Mouse (Mus musculus) kidney, embryonic 16.5 days (tissue): ENCODE results near the gene 4930415O20Rik. TPM values are rescaled to one million over a fixed set of nuclear protein-coding genes. Genes with fewer than 3 reads are reported as not detected.

Experiments
- ATAC-seq: fragments of 200-750 bp; cut with Nextera tagmentation; 2 replicates; pipeline ENCODE4 v1.8.0; 2017; ENCODE audit warnings: moderate TSS enrichment; ENCODE audit not compliant: low FRiP score, low TSS enrichment
- H3K27ac ChIP-seq: fragments of 300-500 bp; sonication (generic); 2 replicates; pipeline ENCODE4 v1.5.1; 2014; ENCODE audit warnings: low read length
- H3K27me3 ChIP-seq: fragments of 300-500 bp; sonication (generic); 2 replicates; pipeline ENCODE4 v1.6.1; 2014; ENCODE audit warnings: low read length, control low read depth, mixed read lengths; ENCODE audit not compliant: insufficient read depth
- H3K36me3 ChIP-seq: fragments of 300-500 bp; sonication (generic); 2 replicates; pipeline ENCODE4 v1.6.1; 2014; ENCODE audit warnings: low read length, control low read depth, mixed read lengths; ENCODE audit not compliant: insufficient read depth
- H3K4me1 ChIP-seq: fragments of 300-500 bp; sonication (generic); 2 replicates; pipeline ENCODE4 v1.6.1; 2014; ENCODE audit warnings: low read length, control low read depth, mixed read lengths; ENCODE audit not compliant: insufficient read depth
- H3K4me2 ChIP-seq: fragments of 300-500 bp; sonication (generic); replicated peaks from 2 replicates; pipeline ENCODE4 v1.6.1; 2014; ENCODE audit warnings: low read depth, low read length
- H3K4me3 ChIP-seq: fragments of 300-500 bp; sonication (generic); 2 replicates; pipeline ENCODE4 v1.5.1; 2014; ENCODE audit warnings: mild to moderate bottlenecking, low read length
- H3K9ac ChIP-seq: fragments of 300-500 bp; sonication (generic); replicated peaks from 2 replicates; pipeline ENCODE4 v1.6.1; 2014; ENCODE audit warnings: low read length
- H3K9me3 ChIP-seq: fragments of 300-500 bp; sonication (generic); 2 replicates; pipeline ENCODE4 v1.6.1; 2016; ENCODE audit warnings: low read length, control low read depth
- WGBS: fragments of 180-500 bp; shearing (Covaris S2); extraction: QIAGEN DNeasy Blood & Tissue Kit; methylation state at CpG from one replicate; pipeline ENCODE4 v1.1.7; 2014; 5-methylcytosine and 5-hydroxymethylcytosine counted together
- polyA plus RNA-seq: library from polyadenylated mRNA; unstranded; fragments of >200 nt; fragmentation: Nextera tagmentation; extraction: Ambion mirVana; gene quantifications from 2 replicates; pipeline ENCODE4 v1.2.1, GENCODE M21; 2015

4930415O20Rik gene
- polyA plus RNA-seq, 1 experiment from 2014 or later = 0.41 TPM

GRCm38 (mm10) chr15:98622721-98623120 is 51.9 kb downstream of the 4930415O20Rik start:
- no peak overlapping the region for H3K9ac ChIP-seq
- no peak overlapping the region for H3K4me2 ChIP-seq
- WGBS = 23% methylated on average over 6 of the region's 6 CpGs
- no peaks in the 10 kb centered on the region for H3K36me3 ChIP-seq
- no peaks in the 10 kb centered on the region for H3K9me3 ChIP-seq
- H3K4me3 ChIP-seq = no peak overlapping the region
- no peak overlapping the region for H3K27ac ChIP-seq
- ATAC-seq = no peak
- H3K27me3 ChIP-seq = no peaks in the 10 kb centered on the region
- H3K4me1 ChIP-seq = peaks cover 9% of the 10 kb centered on the region

DNA sequence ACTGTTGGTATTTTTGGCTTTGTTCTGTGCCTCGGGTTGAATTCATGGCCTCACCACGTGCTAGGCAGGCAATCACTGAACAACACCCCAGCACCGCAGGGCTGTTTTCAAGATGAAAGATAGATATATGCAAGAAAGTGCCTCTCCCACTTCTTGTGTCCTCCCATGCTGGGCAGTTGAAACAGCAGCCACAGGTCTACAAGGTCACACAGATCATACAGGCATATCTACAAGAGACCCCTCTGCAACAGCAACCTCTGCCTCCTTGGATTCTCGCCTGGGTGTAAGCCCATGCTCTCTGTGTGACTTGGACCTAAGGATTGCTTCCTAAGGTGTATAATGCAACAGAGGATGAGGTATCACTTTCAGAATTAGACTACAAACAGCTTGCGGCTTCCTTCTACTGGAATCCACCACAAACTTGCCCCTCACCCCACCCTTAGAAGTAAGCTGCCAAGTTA is 52.6 kb downstream of the 4930415O20Rik start:
- Histone ChIP-seq H3K36me3 (no peaks in the 10 kb centered on the region), H3K27ac (no peak overlapping the region), H3K27me3 (no peaks in the 10 kb centered on the region), H3K9me3 (no peaks in the 10 kb centered on the region), H3K4me2 (no peak overlapping the region), H3K4me1 (peaks cover 13% of the 10 kb centered on the region), H3K4me3 (no peak overlapping the region), H3K9ac (no peak overlapping the region)
- 56% methylated on average over 5 of the region's 5 CpGs for WGBS
- no peak for ATAC-seq

GRCm38 (mm10) chr15:98626078-98626477 is 55.3 kb downstream of the 4930415O20Rik start:
- H3K9ac ChIP-seq = no peak overlapping the region
- no peak overlapping the region for H3K27ac ChIP-seq

DNA sequence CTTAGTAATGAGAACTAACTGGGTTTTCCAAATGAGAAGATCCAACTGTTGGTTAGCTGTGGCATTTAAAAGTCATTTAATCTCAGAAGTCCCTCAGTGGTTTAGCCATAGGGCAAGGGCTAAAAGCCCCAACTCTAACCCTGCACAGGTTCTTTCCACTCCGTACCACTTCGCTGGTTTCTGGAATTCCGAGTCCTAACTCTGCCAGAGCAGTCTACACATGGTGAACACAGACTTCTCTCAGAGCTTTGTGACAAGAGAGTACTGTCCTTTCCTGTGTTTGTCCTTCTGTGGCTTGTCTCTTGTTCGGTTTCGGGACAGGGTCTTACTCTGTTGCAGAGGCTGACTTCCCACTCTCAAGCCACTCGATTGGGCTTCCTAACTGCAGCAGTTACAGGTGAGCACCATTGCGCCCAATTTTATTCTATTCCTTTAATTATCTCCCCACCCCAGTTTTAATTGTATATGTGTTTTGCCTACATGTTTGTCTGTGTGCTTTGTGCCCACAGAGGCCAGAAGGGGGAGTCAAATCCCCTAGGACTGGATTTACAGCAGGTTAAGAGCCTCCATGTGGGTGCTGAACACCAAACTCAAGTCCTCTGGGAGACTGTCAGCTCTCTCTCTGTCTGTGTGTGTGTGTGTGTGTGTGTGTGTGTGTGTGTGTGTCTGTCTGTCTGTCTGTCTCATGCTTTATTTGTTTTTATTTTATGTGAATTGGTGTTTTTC is 55.8 kb downstream of the 4930415O20Rik start:
- Histone ChIP-seq H3K27me3 (peaks cover 17% of the 10 kb centered on the region), H3K4me3 (no peak overlapping the region), H3K27ac (no peak overlapping the region), H3K9ac (no peak overlapping the region), H3K4me2 (no peak overlapping the region), H3K36me3 (no peaks in the 10 kb centered on the region), H3K4me1 (peaks cover 43% of the 10 kb centered on the region), H3K9me3 (no peaks in the 10 kb centered on the region)
- ATAC-seq = no peak
- 50% methylated on average over 7 of the region's 7 CpGs for WGBS

More at GRCm38 (mm10) chr15:98626078-98626477, 55.3 kb downstream of the 4930415O20Rik start:
- Histone ChIP-seq H3K36me3 (no peaks in the 10 kb centered on the region), H3K27me3 (peaks cover 11% of the 10 kb centered on the region), H3K4me3 (no peak overlapping the region), H3K4me1 (peaks cover 38% of the 10 kb centered on the region), H3K9me3 (no peaks in the 10 kb centered on the region), H3K4me2 (no peak overlapping the region)
- no peak for ATAC-seq
- WGBS = 3% methylated on average over 8 of the region's 8 CpGs

- Histone ChIP-seq H3K36me3 (no peaks in the 10 kb centered on the region), H3K27me3 (peaks cover 25% of the 10 kb centered on the region), H3K9ac (peak overlapping the region; percentile 58), H3K27ac (peak overlapping the region; percentile 15; the same call in 1 of the 2 replicates), H3K4me1 (peaks cover 64% of the 10 kb centered on the region), H3K4me2 (peak overlapping the region; percentile 44), H3K4me3 (peak overlapping the region; percentile 17), H3K9me3 (no peaks in the 10 kb centered on the region)
- 6% methylated on average over 20 of the region's 20 CpGs for WGBS
- peak; percentile 5 for ATAC-seq
These were observed 57.9 kb downstream of the 4930415O20Rik start for GRCm38 (mm10) chr15:98628589-98629254.

DNA sequence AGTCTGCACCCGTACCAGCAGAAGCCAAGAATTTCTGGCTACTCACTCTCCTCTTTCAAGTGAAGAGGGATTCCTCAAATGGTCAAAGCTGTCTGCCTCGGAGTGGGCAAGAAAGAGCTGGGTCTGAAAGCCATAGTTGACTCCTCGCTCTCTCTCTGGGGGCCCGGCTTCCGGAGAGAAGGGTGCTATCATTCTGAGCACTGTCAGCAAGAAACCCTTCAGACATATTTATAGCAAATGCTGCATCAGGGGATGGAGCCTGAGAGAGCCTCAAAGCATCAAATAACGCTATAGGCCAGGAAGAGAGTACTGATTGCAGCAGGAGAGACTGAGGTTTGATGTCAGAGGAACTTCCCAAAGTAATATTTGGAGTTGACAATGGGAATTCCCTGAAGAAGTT is 58.7 kb downstream of the 4930415O20Rik start:
- 34% methylated on average over 6 of the region's 6 CpGs for WGBS
- no peak overlapping the region for H3K4me2 ChIP-seq

GRCm38 (mm10) chr15:98630540-98630939 is 59.7 kb downstream of the 4930415O20Rik start, which contains the start of gene Cacnb3:
TSS of gene Cacnb3 (plus strand) at chr15:98630840.
- peaks cover 72% of the 10 kb centered on the region for H3K4me1 ChIP-seq

More for the DNA sequence above, 58.7 kb downstream of the 4930415O20Rik start:
- Histone ChIP-seq H3K9ac (no peak overlapping the region), H3K27me3 (peaks cover 25% of the 10 kb centered on the region), H3K36me3 (no peaks in the 10 kb centered on the region), H3K27ac (no peak overlapping the region), H3K4me1 (peaks cover 67% of the 10 kb centered on the region), H3K9me3 (no peaks in the 10 kb centered on the region), H3K4me3 (no peak overlapping the region)
- ATAC-seq = no peak

DNA sequence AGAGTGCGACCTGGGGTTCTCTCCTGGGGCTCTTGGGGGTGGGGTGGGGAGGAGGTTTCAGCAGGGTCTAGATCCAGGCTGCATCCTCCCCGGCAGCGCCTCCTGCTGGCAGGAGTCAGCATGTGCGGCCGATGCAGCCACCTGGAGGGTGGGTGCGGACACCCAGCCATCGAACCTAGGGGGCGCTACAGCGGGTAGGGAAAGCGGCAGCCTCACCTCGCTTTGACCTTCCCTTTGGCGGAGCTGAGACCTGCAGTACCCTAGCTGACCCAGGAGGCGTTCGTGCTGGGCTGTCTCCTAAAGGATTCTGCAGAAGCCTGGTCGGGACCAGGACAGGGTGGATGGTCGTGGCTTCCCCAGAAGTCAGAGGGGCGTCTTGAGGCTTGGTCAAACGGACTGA is 60.7 kb downstream of the 4930415O20Rik start:
- Histone ChIP-seq H3K27ac (no peak overlapping the region), H3K4me3 (peak overlapping the region; percentile 86), H3K4me1 (peaks cover 75% of the 10 kb centered on the region), H3K9ac (peak overlapping the region; percentile 66), H3K36me3 (no peaks in the 10 kb centered on the region), H3K27me3 (peaks cover 25% of the 10 kb centered on the region), H3K4me2 (peak overlapping the region; percentile 99), H3K9me3 (no peaks in the 10 kb centered on the region)
- 0% methylated on average over 18 of the region's 18 CpGs for WGBS
- peak; percentile 8; the same call in 1 of the 2 replicates for ATAC-seq

More at GRCm38 (mm10) chr15:98630540-98630939, 59.7 kb downstream of the 4930415O20Rik start, which contains the start of gene Cacnb3:
- H3K27ac ChIP-seq = no peak within 1 kb of the TSS
- H3K4me3 ChIP-seq = peak within 1 kb of the TSS; percentile 86
- H3K27me3 ChIP-seq = peaks cover 25% of the 10 kb centered on the region
- no peak for ATAC-seq
- peak within 1 kb of the TSS; percentile 66 for H3K9ac ChIP-seq
- no peaks in the 10 kb centered on the region for H3K36me3 ChIP-seq
- peak within 1 kb of the TSS; percentile 99 for H3K4me2 ChIP-seq
- WGBS = 35% methylated on average over 3 of the region's 4 CpGs
- no peaks in the 10 kb centered on the region for H3K9me3 ChIP-seq

DNA sequence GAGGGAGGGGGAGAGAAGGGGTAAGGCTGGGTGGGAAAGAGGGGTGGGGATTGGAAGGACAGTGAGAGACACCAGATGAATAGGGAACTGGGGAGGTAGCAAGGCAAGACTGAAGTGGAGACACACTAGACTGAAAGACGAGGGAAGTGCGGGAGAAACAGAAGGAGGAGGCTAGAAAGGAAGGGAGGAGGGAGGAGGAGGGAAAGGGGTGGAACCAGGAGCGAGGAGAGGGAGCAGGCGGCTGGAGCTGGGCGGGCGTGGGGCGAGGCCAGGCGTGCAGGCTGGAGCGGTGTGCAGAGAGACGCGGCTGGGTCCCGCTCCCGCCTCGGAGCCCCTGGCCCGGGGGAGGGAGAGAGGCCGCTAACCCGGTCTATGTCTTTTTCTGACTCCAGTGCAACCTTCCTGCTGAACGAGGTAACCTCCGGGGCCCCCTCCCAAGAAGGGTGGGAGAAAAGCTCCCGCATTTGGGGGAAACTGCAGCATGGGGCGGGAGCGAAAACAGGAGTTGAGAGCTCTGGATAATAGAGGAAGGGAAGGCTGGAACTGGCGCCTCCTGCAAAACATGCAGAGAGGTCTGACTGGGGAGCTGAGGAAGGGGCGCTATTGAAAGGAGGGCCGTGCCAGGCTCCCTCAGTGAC is 61.4 kb downstream of the 4930415O20Rik start:
- Histone ChIP-seq H3K4me1 (peaks cover 74% of the 10 kb centered on the region), H3K27me3 (peaks cover 25% of the 10 kb centered on the region), H3K27ac (peak overlapping the region; percentile 31; the same call in 1 of the 2 replicates), H3K9ac (peak overlapping the region; percentile 66), H3K9me3 (no peaks in the 10 kb centered on the region), H3K4me3 (peak overlapping the region; percentile 86), H3K36me3 (no peaks in the 10 kb centered on the region), H3K4me2 (peak overlapping the region; percentile 99)
- peak; percentile 71 for ATAC-seq
- WGBS = under 1% methylated on average over 15 of the region's 25 CpGs
